Mouse (Mus musculus) testis, postnatal 10 days (tissue): ENCODE results near the gene Wap.
"Not testable (repeated sequence)": the region's sequence is repeated elsewhere in the genome, so short reads cannot be mapped to it uniquely, and the experiment has no call there.

Experiments used
- DNase-seq: peaks from one replicate; pipeline ENCODE4 v3.0.0; 2021; ENCODE audit warnings: low spot score

The Wap gene

GRCm38 (mm10) chr11:6638537-6638936 lies at the start of gene Wap:
Wap (minus strand) TSS chr11:6638637.
- DNase-seq = no peak

DNA sequence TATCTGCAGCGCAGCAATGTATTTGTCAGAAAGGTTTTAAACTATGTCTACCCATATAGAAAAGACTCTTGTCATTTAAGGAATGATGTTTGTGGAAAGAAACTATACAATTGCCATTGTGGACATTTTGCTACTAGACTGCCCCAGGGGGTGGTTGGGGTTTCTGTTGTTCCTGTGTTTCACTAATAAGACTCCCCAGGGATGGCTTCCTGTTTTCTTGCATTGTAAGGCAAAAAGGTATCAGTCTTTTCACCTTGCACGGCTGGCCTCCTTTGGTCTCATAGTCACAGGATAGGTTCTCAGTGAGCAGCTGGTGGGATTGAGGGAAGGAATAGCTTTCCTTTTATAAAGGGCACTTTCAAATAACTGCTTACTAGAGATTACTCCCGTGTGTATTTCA lies 46.3 kb upstream of the Wap start:
- no peak for DNase-seq

GRCm38 (mm10) chr11:6680397-6680818 lies 42.0 kb upstream of the Wap start:
- peak; percentile 67 for DNase-seq

- no peak for DNase-seq
Observed at GRCm38 (mm10) chr11:6679694-6680396, 41.4 kb upstream of the Wap start.

DNA sequence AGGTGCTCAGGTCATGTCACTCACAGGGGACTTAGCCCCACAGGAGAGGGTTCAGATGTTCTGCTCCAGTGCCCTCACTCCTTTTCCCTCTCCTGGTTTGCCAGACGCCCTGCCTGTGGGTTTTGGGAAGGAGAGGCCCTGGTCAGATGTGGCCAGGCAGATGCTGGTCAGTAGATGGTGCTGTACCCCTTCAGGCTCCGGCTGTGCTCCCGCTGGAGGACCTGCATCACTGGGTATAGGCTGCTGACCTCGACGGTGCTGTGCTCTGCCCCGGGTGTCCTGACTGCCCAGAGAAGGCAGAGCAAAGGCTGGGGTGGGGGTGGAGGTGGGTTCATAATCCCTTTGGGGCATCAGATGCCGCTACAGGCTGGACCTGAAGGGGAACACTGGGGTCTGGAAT lies 39.1 kb upstream of the Wap start:
- peak; percentile 55 for DNase-seq

- no peak for DNase-seq
Observed at GRCm38 (mm10) chr11:6676641-6677040, 38.2 kb upstream of the Wap start.

GRCm38 (mm10) chr11:6675402-6675801 lies 37.0 kb upstream of the Wap start:
- no peak for DNase-seq

- no peak for DNase-seq
Observed at GRCm38 (mm10) chr11:6674701-6675100, 36.3 kb upstream of the Wap start.

- DNase-seq = no peak
Observed at GRCm38 (mm10) chr11:6670826-6671225, 32.4 kb upstream of the Wap start.

DNA sequence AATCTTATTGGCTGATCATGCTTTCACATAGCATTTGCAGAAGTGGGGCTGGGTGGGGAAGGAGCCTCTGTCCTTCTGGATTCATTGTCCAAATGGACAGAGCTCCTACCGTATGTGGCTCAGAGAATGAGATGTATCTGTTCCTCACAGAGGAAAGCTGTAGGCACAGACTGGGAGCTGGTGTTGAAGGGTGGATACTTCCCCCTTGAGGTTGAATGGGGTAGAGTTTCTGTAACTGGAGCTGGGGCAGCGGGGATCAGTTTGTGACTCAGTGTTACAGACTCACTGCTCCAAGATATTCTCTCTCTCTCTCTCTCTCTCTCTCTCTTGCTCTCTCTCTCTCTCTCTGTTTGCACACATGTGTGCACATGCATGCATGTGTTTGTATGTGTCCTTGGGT lies 31.6 kb upstream of the Wap start:
- no peak for DNase-seq

DNA sequence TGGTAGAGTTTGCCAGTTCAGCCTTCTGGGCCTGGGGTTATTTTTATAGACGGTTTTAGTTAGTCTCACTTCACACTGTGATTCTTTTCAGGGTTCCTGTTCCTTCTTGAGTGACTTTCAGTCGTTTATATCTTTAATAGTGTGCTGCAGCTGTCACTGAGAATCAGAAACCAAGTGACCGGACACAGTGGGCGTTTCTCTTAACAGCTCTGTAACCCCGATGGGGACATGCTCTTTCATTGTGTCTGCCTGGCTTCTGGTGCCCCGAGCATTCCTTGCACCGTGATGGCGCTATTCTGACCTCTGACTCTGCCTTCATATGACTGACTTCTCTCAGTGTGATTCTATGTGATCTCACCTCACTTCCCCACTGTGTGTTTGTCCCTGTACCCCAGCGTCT lies 30.6 kb upstream of the Wap start:
- no peak for DNase-seq

DNA sequence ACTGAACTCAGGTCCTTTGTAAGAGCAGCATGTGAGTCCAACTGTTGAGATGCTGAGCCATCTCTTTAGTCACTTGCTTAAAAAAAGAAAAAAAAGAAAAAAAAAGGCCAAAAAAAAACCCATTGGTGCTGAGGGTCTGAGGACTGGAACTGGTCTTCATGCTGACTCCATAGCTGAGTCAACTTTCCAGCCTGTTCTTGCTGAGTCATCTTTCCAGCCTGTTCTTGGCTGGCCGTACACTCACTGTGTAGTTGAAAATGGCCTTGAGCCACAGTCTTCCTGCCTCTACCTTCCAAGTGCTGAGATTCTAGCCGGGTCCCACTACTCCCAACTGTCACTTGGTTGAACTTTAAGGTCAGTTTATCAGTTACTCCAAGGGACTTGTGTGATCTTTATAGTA lies 28.2 kb upstream of the Wap start:
- DNase-seq = no peak

GRCm38 (mm10) chr11:6661206-6661605 lies 22.8 kb upstream of the Wap start:
- no peak for DNase-seq

GRCm38 (mm10) chr11:6658271-6658670 lies 19.8 kb upstream of the Wap start, which contains the start of gene Ramp3:
Ramp3 (plus strand) TSS chr11:6658521.
- peak; percentile 73 for DNase-seq

DNA sequence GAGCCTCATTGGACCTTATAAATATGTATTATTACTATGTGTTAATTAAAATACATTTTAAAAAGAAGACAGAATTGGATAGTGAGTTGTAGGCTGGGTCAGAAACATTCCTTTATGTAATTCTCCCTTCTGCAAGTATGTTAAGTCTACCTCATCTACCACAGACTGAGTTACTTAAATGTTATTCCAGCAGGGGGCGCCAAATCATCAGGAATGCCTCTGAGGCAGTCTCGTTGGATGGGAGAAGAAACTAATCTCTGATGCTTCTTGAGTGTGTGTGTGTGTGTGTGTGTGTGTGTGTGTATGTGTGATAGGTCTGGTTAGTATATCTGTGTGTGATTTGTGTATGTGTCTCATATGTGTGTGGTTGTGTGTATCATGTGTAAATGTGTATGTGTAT lies 16.5 kb upstream of the Wap start:
- DNase-seq = peak; percentile 91

- DNase-seq = not testable (repeated sequence)
Observed at GRCm38 (mm10) chr11:6652978-6653377, 14.5 kb upstream of the Wap start.

DNA sequence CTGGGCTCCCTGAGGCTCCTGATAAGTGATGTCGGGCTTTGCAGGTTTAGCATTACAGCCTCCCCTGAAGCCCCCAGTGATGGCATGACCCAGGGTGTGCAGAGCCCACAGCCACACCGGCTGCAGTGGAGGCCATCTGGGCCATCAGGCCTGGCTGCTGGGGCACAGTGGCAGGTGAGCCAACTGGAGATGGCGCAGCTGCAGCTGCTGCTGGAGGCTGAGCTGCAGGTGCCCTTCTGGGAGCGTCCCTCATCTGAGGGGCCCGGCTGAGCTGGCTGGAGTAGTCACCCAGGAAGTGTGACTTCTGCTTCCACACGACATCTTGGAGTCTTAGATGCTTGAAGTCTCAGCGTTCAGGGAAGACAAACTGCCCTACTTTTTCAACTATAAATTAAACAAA lies 12.1 kb upstream of the Wap start:
- DNase-seq = no peak

DNA sequence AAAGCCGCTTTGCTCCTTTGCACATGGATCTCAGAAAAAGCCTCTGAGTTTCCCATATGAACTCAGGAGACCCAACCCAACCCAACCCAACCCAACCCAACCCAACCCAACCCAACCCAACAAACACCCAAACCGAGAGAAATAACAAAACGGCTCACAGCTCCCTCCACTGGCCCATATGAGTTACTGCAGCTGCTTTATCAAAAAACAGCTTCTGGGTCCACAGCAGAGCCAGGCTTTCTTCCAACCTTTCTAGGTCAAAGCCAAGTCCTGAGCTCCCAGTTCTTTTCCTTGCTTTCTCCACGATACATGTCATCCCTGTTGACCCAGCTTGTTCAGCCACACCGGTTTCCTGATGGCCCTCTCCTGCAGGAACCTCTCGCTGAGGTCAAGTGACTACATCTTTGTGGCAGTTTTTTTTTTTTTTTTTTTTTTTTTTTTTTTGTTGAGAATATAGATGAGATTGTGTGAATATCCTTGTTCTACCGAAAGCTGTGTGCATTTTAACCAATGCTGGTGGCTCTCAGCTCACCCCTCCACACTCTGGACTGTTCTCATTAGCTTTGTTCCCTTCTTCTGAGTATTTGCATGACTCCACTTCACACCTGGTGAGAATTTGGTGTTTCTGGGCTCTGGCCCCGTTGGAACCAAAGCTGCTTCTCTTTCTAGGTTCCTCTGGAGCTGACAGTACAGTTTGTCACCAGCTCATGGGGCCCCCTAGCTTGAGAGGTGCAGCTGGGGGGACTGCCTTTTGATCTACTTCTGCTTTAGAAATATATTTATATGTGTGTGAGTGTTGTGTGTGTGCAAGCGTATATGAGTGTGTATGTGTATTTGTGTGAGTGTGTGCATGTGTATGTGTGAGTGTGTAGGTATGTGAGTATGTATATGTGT lies 9.6 kb upstream of the Wap start:
- no peak for DNase-seq

GRCm38 (mm10) chr11:6644566-6644965 lies 6.1 kb upstream of the Wap start:
- no peak for DNase-seq

GRCm38 (mm10) chr11:6639072-6639471 lies 635 bp upstream of the Wap start:
- no peak for DNase-seq

DNA sequence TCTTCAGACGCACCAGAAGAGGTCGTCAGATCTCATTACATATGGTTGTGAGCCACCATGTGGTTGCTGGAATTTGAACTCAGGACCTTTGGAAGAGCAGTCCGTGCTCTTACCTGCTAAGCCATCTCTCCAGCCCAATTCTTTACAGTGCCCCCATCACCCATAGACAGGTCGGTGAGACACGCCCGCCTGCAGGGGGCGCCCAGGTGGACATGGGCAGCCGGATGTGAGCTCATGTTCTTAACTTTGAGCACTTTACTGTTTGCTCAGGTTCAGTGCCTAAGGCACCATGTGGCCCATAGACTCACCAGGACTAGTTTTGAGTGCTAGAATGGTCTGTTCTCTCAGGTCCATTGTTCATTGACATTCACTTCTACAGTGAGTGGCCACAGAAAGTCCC lies 2.3 kb downstream of the Wap start:
- no peak for DNase-seq

DNA sequence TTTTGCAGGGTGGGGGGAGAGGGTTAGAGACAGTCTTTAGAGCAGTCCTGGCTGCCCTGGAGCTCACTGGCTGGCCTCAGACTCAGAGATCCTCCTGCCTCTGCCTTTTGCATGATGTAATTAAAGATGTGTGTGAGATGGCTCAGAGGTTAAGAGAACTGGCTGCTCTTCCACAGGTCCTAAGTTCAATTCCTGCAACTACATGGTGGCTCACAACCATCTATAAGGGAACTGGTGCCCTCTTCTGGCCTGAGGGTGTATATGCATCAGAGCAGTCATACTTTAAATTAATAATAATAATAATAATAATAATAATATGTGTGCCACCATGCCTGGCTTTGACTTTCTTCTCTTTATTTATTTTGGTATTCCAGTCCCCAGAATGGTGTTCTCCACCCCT lies 8.8 kb downstream of the Wap start:
- no peak for DNase-seq

DNA sequence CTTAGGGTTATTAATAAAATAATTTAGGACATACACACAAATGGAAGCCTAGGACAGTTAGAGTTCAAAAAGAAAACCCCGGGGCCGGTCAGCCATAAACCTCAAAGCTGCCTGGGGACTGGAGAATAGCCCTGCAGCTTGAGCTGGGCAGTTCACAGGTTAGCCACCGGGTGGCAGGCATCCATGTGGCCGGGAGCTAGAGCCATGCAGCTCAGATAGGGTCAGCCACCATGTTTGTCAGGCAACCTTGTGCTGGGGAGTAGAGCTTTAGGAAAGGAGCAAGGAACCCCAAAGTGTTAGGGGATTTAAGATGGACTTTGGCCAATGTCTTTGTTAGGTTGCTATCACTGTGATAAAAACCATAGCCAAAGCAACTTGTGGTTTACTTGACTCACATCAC lies 9.9 kb downstream of the Wap start:
- DNase-seq = peak; percentile 75
